Mouse (Mus musculus): ENCODE data around the gene Ctu2. TPM values are rescaled to one million over a fixed set of nuclear protein-coding genes. Genes with fewer than 3 reads are reported as not detected.

Ctu2 gene
- polyA plus RNA-seq, 1 experiment from 2014 or later: 79.5 TPM

DNA sequence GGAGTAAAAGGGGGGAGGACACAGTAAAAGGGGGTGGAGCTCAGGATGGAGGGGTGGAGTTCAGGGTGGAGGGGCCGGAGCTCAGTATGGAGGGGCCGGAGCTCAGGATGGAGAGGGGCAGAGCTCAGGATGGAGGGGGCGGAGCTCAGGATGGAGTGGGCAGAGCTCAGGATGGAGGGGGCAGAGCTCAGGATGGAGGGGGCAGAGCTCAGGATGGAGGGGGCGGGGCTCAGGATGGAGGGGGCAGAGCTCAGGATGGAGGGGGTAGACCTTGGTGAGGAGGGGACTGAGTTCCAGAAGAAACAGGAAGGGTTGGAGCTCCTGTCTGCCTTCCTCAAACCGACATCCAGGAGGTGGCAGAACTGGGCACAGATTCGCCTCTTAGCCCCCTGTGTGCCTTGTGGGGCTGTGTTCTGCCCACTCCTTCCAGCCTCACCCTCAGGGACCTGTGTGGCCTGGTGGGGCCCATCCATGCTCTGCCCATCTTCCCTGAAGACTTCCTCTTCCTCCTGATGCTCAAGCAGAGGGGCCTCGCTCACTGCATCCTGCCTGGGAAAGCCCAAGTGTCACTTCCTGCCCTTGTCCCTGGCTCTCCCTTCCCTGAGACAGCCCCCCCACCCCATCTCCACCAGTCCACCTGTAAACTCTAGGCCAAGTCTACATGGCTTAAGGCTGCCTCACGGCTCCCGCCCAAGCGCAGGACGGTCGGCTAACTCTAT lies 21.2 kb downstream of the Ctu2 start:
- no peak for ATAC-seq (ENCODE audit: insufficient number of reproducible peaks, insufficient read depth, low FRiP score, low TSS enrichment, low read depth)
- H3K36me3 ChIP-seq: peaks cover 81% of the 10 kb centered on the region
- WGBS: 87% methylated on average over 12 of the region's 12 CpGs

GRCm38 (mm10) chr8:122497912-122498311 lies 22.0 kb downstream of the Ctu2 start:
- no peak overlapping the region for H3K27ac ChIP-seq
- 72% methylated on average over 17 of the region's 17 CpGs for WGBS
- no peak overlapping the region for H3K4me3 ChIP-seq (replicated peaks)

More for the DNA sequence above, 21.2 kb downstream of the Ctu2 start:
- Histone ChIP-seq H3K27me3 (no peaks in the 10 kb centered on the region), H3K27ac (no peak overlapping the region), H3K9ac (replicated peaks) (no peak overlapping the region), H3K9me3 (no peaks in the 10 kb centered on the region), H3K4me1 (replicated peaks) (peaks cover 5% of the 10 kb centered on the region; the same call in 1 of the 2 replicates), H3K4me3 (replicated peaks) (no peak overlapping the region), H3K4me2 (no peak overlapping the region)

DNA sequence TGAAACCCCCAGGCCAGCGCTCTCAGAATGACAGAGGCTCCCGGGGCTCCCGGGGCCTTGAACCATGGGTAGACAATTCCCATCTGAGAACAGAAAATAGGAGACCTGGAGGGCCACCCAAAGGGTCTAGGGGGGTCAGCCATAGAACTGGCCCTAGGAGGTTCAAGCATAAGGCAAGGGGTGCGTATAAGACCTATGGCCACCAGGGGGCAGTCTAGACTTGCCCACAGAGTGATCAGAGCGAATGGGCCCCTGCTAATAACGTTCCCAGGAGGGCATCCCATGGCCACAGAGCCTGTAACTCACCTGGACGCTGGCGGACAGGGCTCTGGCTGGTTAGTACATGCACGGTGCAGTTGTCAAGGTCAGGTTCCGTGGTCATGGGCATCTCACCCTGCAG lies 24.9 kb downstream of the Ctu2 start:
- Histone ChIP-seq H3K27ac (no peak overlapping the region), H3K27me3 (no peaks in the 10 kb centered on the region), H3K4me1 (replicated peaks) (peaks cover 14% of the 10 kb centered on the region; the same call in 1 of the 2 replicates), H3K9ac (replicated peaks) (no peak overlapping the region), H3K4me2 (no peak overlapping the region), H3K36me3 (peaks cover 52% of the 10 kb centered on the region), H3K4me3 (replicated peaks) (no peak overlapping the region), H3K9me3 (no peaks in the 10 kb centered on the region)
- WGBS: 35% methylated on average over 10 of the region's 10 CpGs
- peak; percentile 26; the same call in 1 of the 2 replicates for ATAC-seq (ENCODE audit: insufficient number of reproducible peaks, insufficient read depth, low FRiP score, low TSS enrichment, low read depth)

More at GRCm38 (mm10) chr8:122497912-122498311, 22.0 kb downstream of the Ctu2 start:
- Histone ChIP-seq H3K9ac (replicated peaks) (no peak overlapping the region), H3K27me3 (no peaks in the 10 kb centered on the region), H3K4me1 (replicated peaks) (peaks cover 5% of the 10 kb centered on the region; the same call in 1 of the 2 replicates), H3K4me2 (no peak overlapping the region), H3K9me3 (no peaks in the 10 kb centered on the region), H3K36me3 (peaks cover 73% of the 10 kb centered on the region)
- no peak for ATAC-seq (ENCODE audit: insufficient number of reproducible peaks, insufficient read depth, low FRiP score, low TSS enrichment, low read depth)

GRCm38 (mm10) chr8:122511552-122511951 lies 35.6 kb downstream of the Ctu2 start:
- WGBS: 72% methylated on average over 16 of the region's 16 CpGs
- Histone ChIP-seq H3K9ac (replicated peaks) (0 out of 2 replicates have a peak overlapping the region, but pooled peaks have one; percentile 13), H3K4me2 (no peak overlapping the region), H3K27ac (peak overlapping the region; percentile 62), H3K27me3 (no peaks in the 10 kb centered on the region), H3K4me3 (replicated peaks) (no peak overlapping the region), H3K9me3 (no peaks in the 10 kb centered on the region), H3K36me3 (peaks cover 20% of the 10 kb centered on the region; the same call in 1 of the 2 replicates), H3K4me1 (replicated peaks) (peaks cover 16% of the 10 kb centered on the region)
- ATAC-seq (ENCODE audit: insufficient number of reproducible peaks, insufficient read depth, low FRiP score, low TSS enrichment, low read depth): no peak

- ATAC-seq (ENCODE audit: insufficient number of reproducible peaks, insufficient read depth, low FRiP score, low TSS enrichment, low read depth): no peak
- no peak overlapping the region for H3K4me2 ChIP-seq
- no peak overlapping the region for H3K9ac ChIP-seq (replicated peaks)
- H3K4me1 ChIP-seq (replicated peaks): peaks cover 23% of the 10 kb centered on the region
- H3K27me3 ChIP-seq: no peaks in the 10 kb centered on the region
- no peak overlapping the region for H3K27ac ChIP-seq
- H3K4me3 ChIP-seq (replicated peaks): no peak overlapping the region
- H3K36me3 ChIP-seq: peaks cover 15% of the 10 kb centered on the region; the same call in 1 of the 2 replicates
- 81% methylated on average over 7 of the region's 7 CpGs for WGBS
- no peaks in the 10 kb centered on the region for H3K9me3 ChIP-seq
Observed at GRCm38 (mm10) chr8:122512392-122512791, 36.4 kb downstream of the Ctu2 start.

DNA sequence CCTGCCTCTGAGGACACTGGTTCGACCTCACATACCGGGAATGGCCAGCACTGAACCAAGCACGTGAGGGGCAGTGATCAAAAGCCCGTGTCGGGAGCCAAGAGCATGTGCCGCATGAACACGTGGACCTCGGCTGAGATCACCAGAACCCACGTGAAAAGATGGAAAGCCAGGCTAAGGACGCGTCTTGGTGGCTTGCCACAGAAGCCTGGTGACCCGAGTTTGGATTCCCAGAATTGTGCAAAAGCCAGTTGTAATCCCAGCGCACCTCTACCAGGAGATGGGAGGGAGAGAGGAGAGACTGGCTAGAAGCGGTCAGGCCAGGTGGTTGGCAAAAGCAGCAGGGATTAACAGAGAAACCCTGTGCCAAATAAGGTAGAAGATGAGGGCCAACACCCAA lies 39.8 kb downstream of the Ctu2 start:
- ATAC-seq (ENCODE audit: insufficient number of reproducible peaks, insufficient read depth, low FRiP score, low TSS enrichment, low read depth): no peak
- Histone ChIP-seq H3K9ac (replicated peaks) (no peak overlapping the region), H3K9me3 (no peaks in the 10 kb centered on the region), H3K27ac (0 out of 2 replicates have a peak overlapping the region, but pooled peaks have one; percentile 7), H3K4me2 (no peak overlapping the region), H3K4me1 (replicated peaks) (peaks cover 41% of the 10 kb centered on the region), H3K27me3 (no peaks in the 10 kb centered on the region), H3K4me3 (replicated peaks) (no peak overlapping the region), H3K36me3 (peaks cover 11% of the 10 kb centered on the region; the same call in 1 of the 2 replicates)
- 93% methylated on average over 14 of the region's 14 CpGs for WGBS

DNA sequence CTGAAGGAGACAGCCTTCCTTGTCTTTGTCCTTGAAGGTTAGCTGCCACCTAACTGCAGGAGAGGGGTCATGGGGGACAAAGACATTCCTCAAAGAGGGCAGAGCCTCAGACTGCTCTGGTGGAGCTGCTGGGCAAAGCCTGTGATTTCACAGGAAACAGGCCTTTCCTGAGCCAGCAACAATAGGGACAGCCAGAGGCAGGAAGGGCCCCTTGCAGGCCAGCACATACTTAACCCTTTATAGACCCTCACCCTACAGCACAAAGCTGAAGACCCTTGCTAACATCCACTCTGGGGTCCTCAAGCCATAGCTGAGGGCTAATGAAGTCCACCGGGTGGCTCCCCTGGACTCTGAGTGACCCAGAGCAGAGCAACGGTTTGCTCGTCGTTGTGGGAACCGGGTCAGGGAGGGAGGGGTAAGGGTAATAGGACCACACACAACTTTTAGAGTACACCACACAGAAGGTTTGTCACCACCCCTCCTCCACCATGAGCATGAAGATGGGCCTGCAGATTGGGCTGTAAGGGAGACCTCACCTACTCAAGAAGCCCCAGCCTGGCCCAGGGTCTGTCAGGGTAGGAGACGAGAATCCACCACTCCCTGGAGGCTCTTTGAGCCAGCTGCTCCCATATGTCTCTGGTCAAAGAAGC lies 41.7 kb downstream of the Ctu2 start:
- no peak overlapping the region for H3K4me3 ChIP-seq (replicated peaks)
- H3K4me2 ChIP-seq: peak overlapping the region; percentile 28
- peak overlapping the region; percentile 42 for H3K9ac ChIP-seq (replicated peaks)
- 0 out of 2 replicates have a peak, but pooled peaks cover 3% of the 10 kb centered on the region for H3K36me3 ChIP-seq
- 14% methylated on average over 6 of the region's 6 CpGs for WGBS
- H3K9me3 ChIP-seq: no peaks in the 10 kb centered on the region
- peak overlapping the region; percentile 89 for H3K27ac ChIP-seq
- H3K4me1 ChIP-seq (replicated peaks): peaks cover 31% of the 10 kb centered on the region
- ATAC-seq (ENCODE audit: insufficient number of reproducible peaks, insufficient read depth, low FRiP score, low TSS enrichment, low read depth): peak; percentile 52; the same call in 1 of the 2 replicates
- H3K27me3 ChIP-seq: no peaks in the 10 kb centered on the region

GRCm38 (mm10) chr8:122520611-122521010 lies 44.7 kb downstream of the Ctu2 start:
- peaks cover 58% of the 10 kb centered on the region for H3K4me1 ChIP-seq (replicated peaks)
- WGBS: 86% methylated on average over 11 of the region's 11 CpGs
- H3K36me3 ChIP-seq: no peaks in the 10 kb centered on the region
- H3K27me3 ChIP-seq: no peaks in the 10 kb centered on the region
- no peak for ATAC-seq (ENCODE audit: insufficient number of reproducible peaks, insufficient read depth, low FRiP score, low TSS enrichment, low read depth)
- H3K27ac ChIP-seq: peak overlapping the region; percentile 23; the same call in 1 of the 2 replicates
- no peak overlapping the region for H3K4me2 ChIP-seq
- H3K9me3 ChIP-seq: no peaks in the 10 kb centered on the region
- no peak overlapping the region for H3K4me3 ChIP-seq (replicated peaks)
- H3K9ac ChIP-seq (replicated peaks): no peak overlapping the region

- Histone ChIP-seq H3K36me3 (no peaks in the 10 kb centered on the region), H3K4me3 (replicated peaks) (0 out of 2 replicates have a peak overlapping the region, but pooled peaks have one; percentile 1), H3K27me3 (no peaks in the 10 kb centered on the region), H3K4me2 (peak overlapping the region; percentile 48), H3K4me1 (replicated peaks) (peaks cover 61% of the 10 kb centered on the region), H3K9ac (replicated peaks) (0 out of 2 replicates have a peak overlapping the region, but pooled peaks have one; percentile 18), H3K27ac (peak overlapping the region; percentile 75), H3K9me3 (no peaks in the 10 kb centered on the region)
- 42% methylated on average over 14 of the region's 14 CpGs for WGBS
- no peak for ATAC-seq (ENCODE audit: insufficient number of reproducible peaks, insufficient read depth, low FRiP score, low TSS enrichment, low read depth)
Observed at GRCm38 (mm10) chr8:122522796-122523651, 47.1 kb downstream of the Ctu2 start.

GRCm38 (mm10) chr8:122523652-122524360 lies 47.9 kb downstream of the Ctu2 start:
- H3K27me3 ChIP-seq: no peaks in the 10 kb centered on the region
- H3K4me2 ChIP-seq: peak overlapping the region; percentile 48
- H3K27ac ChIP-seq: peak overlapping the region; percentile 75
- 0 out of 2 replicates have a peak overlapping the region, but pooled peaks have one; percentile 1 for H3K4me3 ChIP-seq (replicated peaks)
- 13% methylated on average over 23 of the region's 23 CpGs for WGBS
- no peaks in the 10 kb centered on the region for H3K9me3 ChIP-seq
- peak overlapping the region; percentile 18; the same call in 1 of the 2 replicates for H3K9ac ChIP-seq (replicated peaks)
- peaks cover 53% of the 10 kb centered on the region for H3K4me1 ChIP-seq (replicated peaks)
- H3K36me3 ChIP-seq: no peaks in the 10 kb centered on the region
- no peak for ATAC-seq (ENCODE audit: insufficient number of reproducible peaks, insufficient read depth, low FRiP score, low TSS enrichment, low read depth)
